Mouse (Mus musculus) hindbrain, postnatal 0 days (tissue): ENCODE data around the gene Grik4. TPM values are rescaled to one million over a fixed set of nuclear protein-coding genes. Genes with fewer than 3 reads are reported as not detected.

Source experiments
- ATAC-seq: fragments of 200-750 bp; cut with Nextera tagmentation; 2 replicates; pipeline ENCODE4 v1.8.0; 2017; ENCODE audit warnings: mild to moderate bottlenecking, moderate TSS enrichment, moderate library complexity
- DNase-seq: peaks from one replicate; pipeline ENCODE4 v3.0.0-alpha.2; 2015; ENCODE audit warnings: low spot score
- H3K27ac ChIP-seq: fragments of 300-500 bp; sonication (generic); 2 replicates; pipeline ENCODE4 v1.5.1; 2014; ENCODE audit warnings: mild to moderate bottlenecking
- H3K27me3 ChIP-seq: fragments of 300-500 bp; sonication (generic); 2 replicates; pipeline ENCODE4 v1.6.1; 2014; ENCODE audit warnings: low read length, mixed read lengths; ENCODE audit not compliant: insufficient read depth
- H3K36me3 ChIP-seq: fragments of 300-500 bp; sonication (generic); 2 replicates; pipeline ENCODE4 v1.6.1; 2014; ENCODE audit warnings: low read length, mixed read lengths; ENCODE audit not compliant: insufficient read depth
- H3K4me1 ChIP-seq: fragments of 300-500 bp; sonication (generic); 2 replicates; pipeline ENCODE4 v1.6.1; 2014; ENCODE audit warnings: antibody characterized with exemption, low read length, mixed read lengths; ENCODE audit not compliant: insufficient read depth
- H3K4me2 ChIP-seq: fragments of 300-500 bp; sonication (generic); 2 replicates; pipeline ENCODE4 v1.6.1; 2014; ENCODE audit warnings: low read depth, mild to moderate bottlenecking, low read length, moderate library complexity, mixed read lengths
- H3K4me3 ChIP-seq: fragments of 300-500 bp; sonication (generic); 2 replicates; pipeline ENCODE4 v1.5.1; 2014; ENCODE audit warnings: low read length
- H3K9ac ChIP-seq: fragments of 300-500 bp; sonication (generic); replicated peaks from 2 replicates; pipeline ENCODE4 v1.6.1; 2014; ENCODE audit warnings: mild to moderate bottlenecking, low read length, moderate library complexity, mixed read lengths
- H3K9me3 ChIP-seq: fragments of 300-500 bp; sonication (generic); 2 replicates; pipeline ENCODE4 v1.6.1; 2016; ENCODE audit warnings: low read length, mixed read lengths
- CTCF ChIP-seq: IDR thresholded peaks from 2 replicates; pipeline ENCODE4 v1.5.1; 2016; ENCODE audit warnings: antibody characterized with exemption, control low read depth, low read depth
- WGBS: fragments of 180-500 bp; shearing (Covaris S2); extraction: QIAGEN DNeasy Blood & Tissue Kit; methylation state at CpG from one replicate; pipeline ENCODE4 v1.1.7; 2014; 5-methylcytosine and 5-hydroxymethylcytosine counted together
- polyA plus RNA-seq: library from polyadenylated mRNA; unstranded; fragments of >200 nt; fragmentation: Nextera tagmentation; extraction: Ambion mirVana; gene quantifications from 2 replicates; pipeline ENCODE4 v1.2.1, GENCODE M21; 2015
- total RNA-seq: library from RNA; depleted of rRNA; stranded (reverse); fragments of >200 nt; gene quantifications from 2 replicates; pipeline ENCODE4 v1.2.3, GENCODE M21; 2014

Grik4 gene
- total and polyA plus RNA-seq, 2 experiments from 2014 or later: 9.4 to 18.2 TPM

- no peak for DNase-seq
- no peak for TF ChIP-seq CTCF
- Histone ChIP-seq H3K9me3 (0 out of 2 replicates have a peak, but pooled peaks cover 5% of the 10 kb centered on the region), H3K4me1 (no peaks in the 10 kb centered on the region), H3K9ac (no peak overlapping the region), H3K27me3 (no peaks in the 10 kb centered on the region), H3K4me2 (no peak overlapping the region), H3K27ac (no peak overlapping the region), H3K36me3 (no peaks in the 10 kb centered on the region), H3K4me3 (no peak overlapping the region)
- no peak for ATAC-seq
- 87% methylated on average over 2 of the region's 2 CpGs for WGBS
These were observed 448.0 kb downstream of the Grik4 start for GRCm38 (mm10) chr9:42496296-42496695.

GRCm38 (mm10) chr9:42491780-42492179 lies 452.5 kb downstream of the Grik4 start:
- 72% methylated on average over 9 of the region's 9 CpGs for WGBS

GRCm38 (mm10) chr9:42490589-42491382 lies 453.5 kb downstream of the Grik4 start:
- Histone ChIP-seq H3K4me1 (no peaks in the 10 kb centered on the region), H3K4me2 (no peak overlapping the region), H3K4me3 (no peak overlapping the region), H3K9me3 (no peaks in the 10 kb centered on the region), H3K36me3 (no peaks in the 10 kb centered on the region), H3K27me3 (no peaks in the 10 kb centered on the region), H3K9ac (no peak overlapping the region), H3K27ac (no peak overlapping the region)
- no peak for TF ChIP-seq CTCF
- ATAC-seq (no peak), DNase-seq (no peak)
- 72% methylated on average over 16 of the region's 16 CpGs for WGBS

More at GRCm38 (mm10) chr9:42491780-42492179, 452.5 kb downstream of the Grik4 start:
- no peak for TF ChIP-seq CTCF
- H3K9ac ChIP-seq: no peak overlapping the region
- H3K27me3 ChIP-seq: no peaks in the 10 kb centered on the region
- no peak overlapping the region for H3K4me3 ChIP-seq
- 0 out of 2 replicates have a peak, but pooled peaks cover 4% of the 10 kb centered on the region for H3K9me3 ChIP-seq
- H3K4me2 ChIP-seq: no peak overlapping the region
- no peaks in the 10 kb centered on the region for H3K36me3 ChIP-seq
- ATAC-seq: no peak
- H3K27ac ChIP-seq: no peak overlapping the region
- no peak for DNase-seq
- H3K4me1 ChIP-seq: no peaks in the 10 kb centered on the region

- Histone ChIP-seq H3K9me3 (no peaks in the 10 kb centered on the region), H3K27me3 (no peaks in the 10 kb centered on the region), H3K4me2 (no peak overlapping the region), H3K4me1 (no peaks in the 10 kb centered on the region), H3K36me3 (no peaks in the 10 kb centered on the region), H3K9ac (no peak overlapping the region), H3K4me3 (no peak overlapping the region), H3K27ac (no peak overlapping the region)
- no peak for TF ChIP-seq CTCF
- 96% methylated on average over 1 of the region's 1 CpGs for WGBS
- DNase-seq: no peak
- ATAC-seq: no peak
These were observed 456.2 kb downstream of the Grik4 start for GRCm38 (mm10) chr9:42488071-42488470.

DNA sequence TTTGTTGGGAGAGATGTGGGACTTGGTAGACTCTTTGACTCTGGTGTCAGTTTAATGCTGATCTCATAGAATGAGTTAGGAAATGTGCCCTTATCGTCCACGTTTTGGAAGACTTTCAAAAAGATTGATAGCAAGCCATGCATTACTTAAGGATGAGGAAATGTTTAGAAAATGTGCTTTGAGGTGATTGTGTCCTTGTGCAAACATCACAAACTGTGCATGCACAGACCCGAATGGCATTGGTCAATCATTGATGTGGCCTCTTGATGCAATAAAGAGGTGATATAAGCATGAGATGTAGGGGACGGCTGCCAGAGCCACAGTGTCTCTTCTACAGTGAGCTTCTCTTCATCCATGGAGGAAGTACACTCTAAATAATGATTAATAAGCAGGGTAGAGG lies 457.4 kb downstream of the Grik4 start:
- ATAC-seq (no peak), DNase-seq (no peak)
- H3K27ac ChIP-seq: no peak overlapping the region
- no peak overlapping the region for H3K9ac ChIP-seq
- TF ChIP-seq CTCF: no peak
- no peaks in the 10 kb centered on the region for H3K9me3 ChIP-seq
- 70% methylated on average over 4 of the region's 4 CpGs for WGBS
- H3K27me3 ChIP-seq: no peaks in the 10 kb centered on the region
- H3K36me3 ChIP-seq: no peaks in the 10 kb centered on the region
- H3K4me1 ChIP-seq: no peaks in the 10 kb centered on the region
- H3K4me3 ChIP-seq: no peak overlapping the region
- H3K4me2 ChIP-seq: no peak overlapping the region

- DNase-seq: no peak
- Histone ChIP-seq H3K36me3 (no peaks in the 10 kb centered on the region), H3K4me1 (no peaks in the 10 kb centered on the region), H3K27me3 (no peaks in the 10 kb centered on the region), H3K4me3 (no peak overlapping the region), H3K9ac (no peak overlapping the region), H3K9me3 (no peaks in the 10 kb centered on the region), H3K4me2 (no peak overlapping the region), H3K27ac (no peak overlapping the region)
- WGBS: 98% methylated on average over 1 of the region's 1 CpGs
- no peak for ATAC-seq
- TF ChIP-seq CTCF: no peak
These were observed 459.6 kb downstream of the Grik4 start for GRCm38 (mm10) chr9:42484667-42485066.

DNA sequence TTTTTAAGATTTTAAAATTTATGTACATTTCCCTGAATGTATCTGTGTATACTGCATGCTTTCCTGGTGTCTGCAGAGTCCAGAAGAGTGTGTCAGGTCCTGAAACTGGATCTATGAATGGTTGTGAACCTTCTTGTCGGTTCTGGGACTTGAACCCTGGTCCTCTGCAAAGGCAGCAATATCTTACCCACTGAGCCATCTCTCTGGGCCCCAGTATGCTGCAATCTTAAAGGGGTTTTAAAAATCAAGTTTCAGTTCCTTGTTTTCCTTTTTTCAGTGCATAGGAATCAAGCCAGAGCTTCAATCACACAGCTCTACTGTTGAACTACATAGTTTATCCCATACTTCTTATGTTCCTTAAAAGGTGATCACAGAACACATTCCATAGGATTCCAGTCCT lies 461.3 kb downstream of the Grik4 start:
- DNase-seq: no peak
- no peak for TF ChIP-seq CTCF
- no peaks in the 10 kb centered on the region for H3K27me3 ChIP-seq
- no peak for ATAC-seq
- no peaks in the 10 kb centered on the region for H3K4me1 ChIP-seq
- H3K27ac ChIP-seq: no peak overlapping the region
- H3K4me3 ChIP-seq: no peak overlapping the region
- H3K4me2 ChIP-seq: no peak overlapping the region
- H3K9ac ChIP-seq: no peak overlapping the region
- no peaks in the 10 kb centered on the region for H3K9me3 ChIP-seq
- no peaks in the 10 kb centered on the region for H3K36me3 ChIP-seq
- WGBS: 96% methylated on average over 1 of the region's 1 CpGs
